Mouse (Mus musculus) C2C12 (cell line): ENCODE data around the gene Lrr1. TPM values are rescaled to one million over a fixed set of nuclear protein-coding genes. Genes with fewer than 3 reads are reported as not detected.

Experiments used
- H3K27me3 ChIP-seq: one replicate; pipeline ENCODE4 v1.6.1; 2011; ENCODE audit not compliant: control insufficient read depth, insufficient read depth, insufficient read length
- H3K36me3 ChIP-seq: one replicate; pipeline ENCODE4 v1.6.1; 2011; ENCODE audit not compliant: control insufficient read depth, insufficient read depth
- H3K4me3 ChIP-seq: one replicate; pipeline ENCODE4 v1.5.1; 2011; ENCODE audit warnings: mild to moderate bottlenecking, control low read depth; ENCODE audit not compliant: poor library complexity, insufficient read depth, severe bottlenecking
- H3K79me2 ChIP-seq: one replicate; pipeline ENCODE4 v1.6.1; 2011; ENCODE audit not compliant: control insufficient read depth, insufficient read depth
- H3K79me3 ChIP-seq: one replicate; pipeline ENCODE4 v1.6.1; 2011; ENCODE audit warnings: low read depth, control low read depth
- H3ac ChIP-seq: one replicate; pipeline ENCODE3; 2011; ENCODE audit warnings: low read depth; ENCODE audit not compliant: control insufficient read depth, insufficient read length
- CEBPB ChIP-seq: IDR thresholded peaks from one replicate; pipeline ENCODE4 v1.6.1; 2011; ENCODE audit warnings: low read depth, mild to moderate bottlenecking, control low read depth, moderate library complexity
- CTCF ChIP-seq: IDR thresholded peaks from one replicate; pipeline ENCODE4 v1.5.1; 2011; ENCODE audit not compliant: control insufficient read depth, insufficient read depth, insufficient read length
- FOSL1 ChIP-seq: IDR thresholded peaks from one replicate; pipeline ENCODE4 v1.8.0; 2011; ENCODE audit warnings: mild to moderate bottlenecking, low read length; ENCODE audit not compliant: poor library complexity, insufficient read depth, severe bottlenecking
- MAX ChIP-seq: IDR thresholded peaks from one replicate; pipeline ENCODE4 v1.6.1; 2011; ENCODE audit warnings: mild to moderate bottlenecking, control low read depth
- MYOD1 ChIP-seq: IDR thresholded peaks from one replicate; pipeline ENCODE4 v1.6.1; 2011; ENCODE audit warnings: low read depth; ENCODE audit not compliant: control insufficient read depth, insufficient read length
- MYOG ChIP-seq: IDR thresholded peaks from one replicate; pipeline ENCODE4 v1.6.1; 2011; ENCODE audit not compliant: control insufficient read depth, insufficient read length; ENCODE audit errors: extremely low read depth
- USF1 ChIP-seq: IDR thresholded peaks from one replicate; pipeline ENCODE4 v1.6.1; 2011; ENCODE audit warnings: low read depth, mild to moderate bottlenecking, control low read depth, moderate library complexity
- polyA plus RNA-seq: library from polyadenylated mRNA; unstranded; fragments of >200 nt; fragmentation: generic; extraction: Trizol; gene quantifications from one replicate; pipeline ENCODE4 v1.2.1, GENCODE M21; 2012; ENCODE audit warnings: missing spikeins

The Lrr1 gene
- polyA plus RNA-seq, 1 experiment = 30.4 TPM

GRCm38 (mm10) chr12:69129634-69130310, 38.8 kb upstream of the Lrr1 start:
- H3K79me2 ChIP-seq = no peaks in the 10 kb centered on the region
- peaks cover 9% of the 10 kb centered on the region for H3K27me3 ChIP-seq
- no peak overlapping the region for H3ac ChIP-seq
- no peak overlapping the region for H3K4me3 ChIP-seq
- H3K36me3 ChIP-seq = no peaks in the 10 kb centered on the region
- no peaks in the 10 kb centered on the region for H3K79me3 ChIP-seq
- TF ChIP-seq CTCF (no peak), MAX (no peak), MYOD1 (no peak), CEBPB (no peak)

GRCm38 (mm10) chr12:69130486-69130885, 38.1 kb upstream of the Lrr1 start:
- no peaks in the 10 kb centered on the region for H3K36me3 ChIP-seq
- H3K79me3 ChIP-seq = no peaks in the 10 kb centered on the region
- H3K79me2 ChIP-seq = no peaks in the 10 kb centered on the region
- TF ChIP-seq CEBPB (no peak), MYOG (no peak), CTCF (no peak), MYOD1 (no peak), MAX (no peak), USF1 (no peak), FOSL1 (no peak)
- H3K27me3 ChIP-seq = peaks cover 9% of the 10 kb centered on the region
- H3K4me3 ChIP-seq = no peak overlapping the region
- H3ac ChIP-seq = no peak overlapping the region

- Histone ChIP-seq H3K79me2 (no peaks in the 10 kb centered on the region), H3K36me3 (no peaks in the 10 kb centered on the region), H3K79me3 (no peaks in the 10 kb centered on the region), H3K27me3 (peaks cover 8% of the 10 kb centered on the region), H3K4me3 (no peak overlapping the region), H3ac (no peak overlapping the region)
- no peak for TF ChIP-seq MYOD1
- no peak for TF ChIP-seq CEBPB
- TF ChIP-seq CTCF = no peak
Measured at GRCm38 (mm10) chr12:69131267-69131666, 37.3 kb upstream of the Lrr1 start.

DNA sequence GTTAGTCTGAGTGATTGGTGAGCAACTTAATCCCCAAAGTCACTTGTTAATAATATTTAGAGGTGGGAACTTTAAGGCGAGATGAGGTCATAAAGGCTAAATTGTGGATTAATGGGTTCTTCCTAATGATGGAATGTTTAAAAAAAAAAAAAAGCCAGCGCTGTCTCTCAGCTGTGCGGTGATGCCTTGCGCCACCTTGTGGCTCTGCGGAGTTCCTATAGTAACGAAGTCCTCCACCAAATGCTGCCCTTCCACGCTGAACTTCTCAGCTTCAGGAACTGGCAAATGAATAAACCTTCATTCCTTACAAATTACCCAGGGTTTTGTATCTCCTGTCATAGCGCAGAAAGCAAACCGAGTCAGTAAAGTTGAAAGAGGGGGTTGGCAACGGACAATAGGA, 36.6 kb upstream of the Lrr1 start:
- no peaks in the 10 kb centered on the region for H3K79me2 ChIP-seq
- no peaks in the 10 kb centered on the region for H3K36me3 ChIP-seq
- H3K79me3 ChIP-seq = no peaks in the 10 kb centered on the region
- H3K4me3 ChIP-seq = no peak overlapping the region
- no peak overlapping the region for H3ac ChIP-seq
- peaks cover 3% of the 10 kb centered on the region for H3K27me3 ChIP-seq
- TF ChIP-seq MYOD1 = no peak
- TF ChIP-seq CTCF = peak; percentile 8
- no peak for TF ChIP-seq MAX
- TF ChIP-seq MYOG = no peak
- no peak for TF ChIP-seq CEBPB
- TF ChIP-seq USF1 = no peak
- no peak for TF ChIP-seq FOSL1

DNA sequence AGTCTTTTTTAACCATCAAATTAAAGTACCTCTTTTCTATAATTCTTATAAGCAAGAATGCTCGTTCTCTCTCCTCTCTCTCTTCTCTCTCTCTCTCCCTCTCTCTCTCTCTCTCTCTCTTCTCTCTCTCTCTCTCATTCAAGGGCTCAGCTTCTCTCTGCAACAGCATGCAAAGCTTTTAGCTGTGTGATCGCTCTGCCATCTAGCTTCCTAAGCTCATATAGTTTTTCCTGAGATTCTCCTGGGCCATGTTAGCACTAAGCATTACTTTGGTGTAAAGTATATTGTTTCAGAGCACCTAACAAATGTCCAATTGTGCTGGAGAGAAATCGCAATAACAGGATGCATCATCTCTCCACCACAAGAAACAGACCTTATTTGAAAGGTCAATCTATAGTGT, 29.4 kb upstream of the Lrr1 start:
- no peaks in the 10 kb centered on the region for H3K79me3 ChIP-seq
- no peaks in the 10 kb centered on the region for H3K36me3 ChIP-seq
- H3ac ChIP-seq = no peak overlapping the region
- TF ChIP-seq CEBPB (no peak), MYOG (no peak), FOSL1 (no peak), CTCF (no peak), MAX (no peak), USF1 (no peak), MYOD1 (no peak)
- no peak overlapping the region for H3K4me3 ChIP-seq
- H3K27me3 ChIP-seq = peaks cover 6% of the 10 kb centered on the region
- H3K79me2 ChIP-seq = no peaks in the 10 kb centered on the region

DNA sequence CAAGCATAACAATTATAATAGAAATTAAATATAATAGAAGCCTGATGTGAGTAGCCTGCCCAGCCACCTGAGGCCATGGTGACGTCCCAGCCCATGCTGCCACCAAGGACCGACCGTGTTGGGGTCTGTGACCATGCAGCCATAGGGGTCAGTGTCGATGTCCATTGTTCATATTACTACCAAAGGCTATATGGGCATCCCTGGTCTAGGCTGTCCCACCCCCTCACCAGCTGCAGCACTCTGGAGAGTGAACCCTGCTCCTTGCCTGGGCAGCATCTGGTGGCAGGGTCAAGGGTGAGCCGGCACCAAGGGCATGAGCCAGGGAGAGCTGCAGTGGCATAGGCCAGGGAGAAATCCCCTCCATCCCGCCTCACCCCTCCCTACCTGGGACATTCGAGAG, 28.8 kb upstream of the Lrr1 start:
- Histone ChIP-seq H3K4me3 (no peak overlapping the region), H3K79me2 (no peaks in the 10 kb centered on the region), H3K79me3 (no peaks in the 10 kb centered on the region), H3K27me3 (peaks cover 6% of the 10 kb centered on the region), H3ac (no peak overlapping the region), H3K36me3 (no peaks in the 10 kb centered on the region)
- TF ChIP-seq CEBPB (no peak), MAX (no peak), MYOD1 (no peak), MYOG (no peak), CTCF (no peak), USF1 (no peak), FOSL1 (no peak)
